Mouse (Mus musculus) kidney, adult 8-10 months (tissue): ENCODE data around the gene Orm2.

ENCODE experiments used
- DNase-seq, 2 experiments: peaks; one replicate each; pipeline ENCODE4 v3.0.0; 2022

The Orm2 gene

GRCm38 (mm10) chr4:63382676-63383369 lies 20.6 kb downstream of the Orm2 start:
- no peak for DNase-seq

- DNase-seq, result no peak
Observed at GRCm38 (mm10) chr4:63383474-63383873, 21.2 kb downstream of the Orm2 start.

- no peak for DNase-seq
Observed at GRCm38 (mm10) chr4:63384262-63384661, 22.0 kb downstream of the Orm2 start.

GRCm38 (mm10) chr4:63385253-63385652 lies 23.0 kb downstream of the Orm2 start:
- no peak for DNase-seq

GRCm38 (mm10) chr4:63385784-63386183 lies 23.5 kb downstream of the Orm2 start:
- DNase-seq, result no peak

GRCm38 (mm10) chr4:63388029-63388428 lies 25.8 kb downstream of the Orm2 start:
- DNase-seq, result no peak

GRCm38 (mm10) chr4:63389121-63389886 lies 27.1 kb downstream of the Orm2 start:
- DNase-seq, result no peak

- DNase-seq, result no peak
Observed at GRCm38 (mm10) chr4:63389887-63390528, 27.8 kb downstream of the Orm2 start.

- no peak for DNase-seq
Observed at GRCm38 (mm10) chr4:63391322-63391721, 29.1 kb downstream of the Orm2 start.

- no peak for DNase-seq
Observed at GRCm38 (mm10) chr4:63397981-63398537, 35.8 kb downstream of the Orm2 start.

- DNase-seq, result no peak
Observed at GRCm38 (mm10) chr4:63398854-63399609, 36.8 kb downstream of the Orm2 start.

GRCm38 (mm10) chr4:63399691-63400270 lies 37.5 kb downstream of the Orm2 start:
- DNase-seq, result no peak

GRCm38 (mm10) chr4:63400541-63401306 lies 38.5 kb downstream of the Orm2 start:
- no peak for DNase-seq

- DNase-seq, result no peak
Observed at GRCm38 (mm10) chr4:63401620-63402019, 39.4 kb downstream of the Orm2 start.

GRCm38 (mm10) chr4:63402056-63402455 lies 39.8 kb downstream of the Orm2 start:
- no peak for DNase-seq

GRCm38 (mm10) chr4:63402558-63402957 lies 40.3 kb downstream of the Orm2 start:
- DNase-seq, result no peak

GRCm38 (mm10) chr4:63403040-63403959 lies 41.1 kb downstream of the Orm2 start, which contains the start of gene Akna:
Gene Akna (minus strand): TSS chr4:63403354.
- DNase-seq, result peak; percentile 83

- no peak for DNase-seq
Observed at GRCm38 (mm10) chr4:63404205-63404604, 42.0 kb downstream of the Orm2 start.

GRCm38 (mm10) chr4:63405051-63405450 lies 42.8 kb downstream of the Orm2 start:
- DNase-seq, result no peak

- no peak for DNase-seq
Observed at GRCm38 (mm10) chr4:63405683-63406082, 43.4 kb downstream of the Orm2 start.
